Mouse (Mus musculus) layer of hippocampus, postnatal 25 days (tissue): ENCODE data around the gene Zranb3. TPM values are rescaled to one million over a fixed set of nuclear protein-coding genes. Genes with fewer than 3 reads are reported as not detected.
A peak's percentile ranks its signal among the peaks of the same experiment; 100 is the strongest.
"Not testable (repeated sequence)": the region's sequence is repeated elsewhere in the genome, so short reads cannot be mapped to it uniquely, and the experiment has no call there.

Experiments used
- DNase-seq, 2 experiments: peaks; one replicate each; pipeline ENCODE4 v3.0.0; 2022; ENCODE audit warnings: mixed read lengths in 2 of 2, low spot score in 1 of 2; ENCODE audit errors: extremely low spot score in 1 of 2
- total RNA-seq, 2 experiments: library from RNA; stranded (reverse); gene quantifications; 2 replicates each; pipeline ENCODE4 v1.2.3; 2021

The Zranb3 gene
- total RNA-seq = 1 to 10 TPM; 6.6 to 7.2 TPM

DNA sequence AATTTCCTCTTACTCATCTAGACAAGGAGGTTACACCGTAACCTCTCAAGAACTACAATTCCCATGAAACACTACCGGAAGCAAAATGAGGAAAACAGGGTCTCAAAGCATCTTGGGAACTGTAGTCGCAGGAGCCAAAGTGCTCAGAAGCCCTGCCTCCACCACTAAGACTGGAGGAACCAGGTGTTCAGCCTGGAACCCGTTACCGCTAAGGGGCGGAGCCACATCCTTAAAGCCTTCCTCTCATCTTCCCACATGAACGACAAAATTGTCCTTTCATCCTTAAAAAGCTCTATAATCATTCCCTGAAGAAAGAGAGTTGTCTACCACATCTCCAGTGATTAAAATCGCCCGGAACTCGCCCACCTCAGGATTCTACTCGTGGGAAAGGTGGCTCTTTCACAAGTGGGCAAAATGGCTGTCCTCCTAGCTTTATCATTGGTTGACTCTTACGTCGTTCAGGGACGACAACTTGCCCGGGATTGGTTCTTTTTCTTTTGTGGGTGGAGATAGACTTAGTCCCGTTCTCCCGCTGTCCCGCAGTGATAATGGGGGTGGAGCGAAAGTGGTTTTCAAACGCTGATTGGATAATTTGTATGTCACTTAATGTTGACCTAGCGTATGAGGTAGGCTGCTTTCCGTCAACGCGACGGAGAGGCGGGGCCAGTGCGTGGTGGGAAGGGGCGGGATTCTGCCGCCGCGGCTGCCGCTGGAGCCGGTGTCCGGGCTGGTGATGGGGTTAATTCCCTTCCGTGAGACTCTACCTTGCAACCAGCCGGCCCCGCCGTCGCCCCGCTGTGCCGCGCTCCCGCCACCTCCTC lies at the start of gene Zranb3, which contains the start of gene R3hdm1:
TSS of gene Zranb3 (minus strand) at position 407 of the 821 bp plus-strand sequence.
TSS of gene R3hdm1 (plus strand) at position 661 of the 821 bp plus-strand sequence.
- peak; percentile 79 to 89 for DNase-seq

DNA sequence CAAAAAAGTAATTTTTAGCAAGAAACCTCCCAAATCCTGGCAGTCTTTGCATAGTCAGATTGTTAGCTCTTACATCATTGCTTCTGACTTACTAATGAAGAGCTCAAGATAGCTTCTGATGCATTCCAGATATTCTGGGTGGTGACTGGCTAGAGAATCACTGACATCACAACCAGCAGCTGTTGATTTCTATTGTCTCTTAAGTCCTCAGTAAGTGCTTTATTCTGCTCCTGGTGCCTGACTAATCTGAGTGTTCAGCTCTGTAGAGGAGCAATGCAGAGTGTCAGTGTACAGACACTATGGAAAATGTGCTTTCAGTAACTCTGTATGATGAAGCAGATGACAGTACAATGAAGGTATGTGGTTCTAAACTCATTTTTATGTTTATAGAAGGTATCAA lies 38.9 kb upstream of the Zranb3 start:
- DNase-seq = no peak

DNA sequence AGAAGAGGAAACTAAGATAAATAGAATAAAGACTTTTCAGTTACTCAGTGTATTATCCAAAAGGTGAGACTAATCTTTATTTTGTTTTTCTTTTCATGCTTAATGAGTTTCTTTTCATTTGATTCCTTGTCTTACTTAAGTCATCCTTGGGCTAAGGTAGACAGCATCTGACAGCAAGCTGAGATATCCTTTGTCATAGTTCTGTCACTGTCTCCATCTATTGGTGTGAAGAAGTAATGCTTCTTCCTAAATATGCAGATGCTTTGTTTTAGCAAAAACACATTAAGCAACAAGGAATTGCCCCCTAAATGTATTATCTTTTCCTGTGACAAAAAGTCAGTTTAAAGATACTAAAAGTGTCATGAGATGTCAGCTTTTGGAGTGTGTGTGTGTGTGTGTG lies 38.2 kb upstream of the Zranb3 start:
- no peak for DNase-seq

DNA sequence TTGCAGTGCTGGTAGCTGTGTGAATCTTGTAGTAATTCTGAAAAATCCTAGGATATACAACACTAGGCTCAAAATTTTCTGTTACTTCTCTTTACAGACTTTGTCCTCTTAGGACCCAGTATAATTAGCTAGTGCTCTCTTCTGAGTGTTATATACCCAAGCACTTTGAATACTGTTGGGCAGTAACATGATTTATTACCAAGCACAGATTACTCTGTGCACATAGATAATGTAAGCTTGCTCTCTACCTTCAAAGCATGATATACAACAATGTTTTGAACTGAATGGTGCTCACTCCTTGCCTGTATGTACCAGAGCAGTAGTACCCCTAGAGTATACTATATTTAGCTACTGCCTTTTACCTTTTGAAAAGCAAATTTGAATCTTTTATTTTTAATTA lies 33.4 kb upstream of the Zranb3 start:
- not testable (repeated sequence) for DNase-seq

DNA sequence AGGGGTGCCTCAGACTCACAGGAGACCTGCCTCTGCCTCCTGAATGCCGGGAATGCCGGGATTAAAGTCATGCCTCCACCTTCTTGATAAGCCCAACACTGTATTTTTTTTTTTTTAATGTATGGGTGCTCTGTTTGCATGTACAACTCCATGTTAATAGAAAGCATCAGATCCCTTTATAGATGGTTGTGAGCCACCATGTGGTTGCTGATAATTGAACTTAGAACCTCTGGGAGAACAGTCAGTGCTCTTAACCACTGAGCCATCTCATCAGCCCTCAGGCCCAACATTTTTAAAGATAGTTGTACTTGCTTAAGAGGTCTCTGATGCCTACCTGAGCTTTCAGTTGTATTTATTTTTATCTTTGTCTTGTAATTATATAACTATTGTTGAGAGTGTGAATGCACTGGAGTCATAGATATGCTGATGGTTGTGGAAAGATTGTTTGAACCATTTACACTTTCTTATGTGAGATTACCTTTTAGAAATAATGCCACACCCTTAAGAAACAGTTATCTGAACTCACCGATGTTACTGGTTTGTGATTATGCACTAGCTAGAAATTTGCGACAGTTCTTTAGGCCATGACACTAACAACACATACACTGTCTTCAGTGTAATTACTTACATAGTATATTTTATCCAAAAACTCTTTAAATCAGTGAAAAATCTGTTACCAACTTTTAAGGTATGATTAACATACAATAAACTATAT lies 18.2 kb upstream of the Zranb3 start:
- no peak for DNase-seq

DNA sequence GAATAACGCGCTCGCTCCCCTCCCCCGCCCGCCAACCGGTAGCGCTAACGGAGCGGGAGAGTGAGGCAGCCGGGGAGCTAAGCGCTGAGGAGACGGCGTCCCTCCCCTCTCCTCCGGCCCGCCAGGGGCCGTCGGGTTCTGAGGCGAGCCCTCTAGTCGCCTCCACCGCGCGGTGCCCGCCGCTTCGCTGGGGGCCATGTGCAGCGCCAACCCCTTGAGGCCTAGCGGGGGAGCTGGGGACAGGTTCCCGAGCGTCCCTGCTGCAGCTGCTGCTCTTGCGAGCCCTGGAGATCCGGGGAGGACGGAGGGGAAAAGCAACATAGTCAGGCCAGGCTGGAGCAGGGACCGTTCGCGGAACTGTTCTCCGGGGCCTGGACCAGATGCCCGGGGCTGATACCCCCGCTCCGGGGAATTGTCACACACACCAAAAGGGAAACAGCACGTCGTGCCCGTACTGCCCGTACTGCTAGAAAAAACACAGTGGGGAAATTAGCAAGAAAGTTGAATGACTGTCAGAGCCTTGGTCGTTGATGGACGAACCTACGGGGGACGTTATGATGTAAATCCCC lies 757 bp upstream of the Zranb3 start:
- DNase-seq = no peak

DNA sequence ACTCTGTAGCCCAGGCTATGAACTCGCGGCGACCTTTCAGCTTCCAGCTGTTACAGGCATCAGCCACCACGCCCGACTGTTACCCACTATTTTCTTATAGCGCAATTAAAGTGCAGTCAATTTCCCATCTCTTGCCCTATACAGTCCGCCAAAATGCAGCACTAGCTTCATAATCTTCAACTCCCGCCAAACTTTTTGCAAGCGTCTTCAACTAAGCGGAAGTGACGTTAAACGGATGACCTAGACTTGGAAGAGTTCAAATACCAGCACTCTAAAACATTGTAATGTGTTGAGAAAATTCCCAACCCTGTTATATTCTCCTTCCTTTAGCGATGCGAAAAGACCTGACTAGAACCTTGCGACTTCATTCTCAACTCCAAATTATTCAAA lies 601 bp downstream of the Zranb3 start:
- peak in 1 of 2 experiments; percentile 19 for DNase-seq

DNA sequence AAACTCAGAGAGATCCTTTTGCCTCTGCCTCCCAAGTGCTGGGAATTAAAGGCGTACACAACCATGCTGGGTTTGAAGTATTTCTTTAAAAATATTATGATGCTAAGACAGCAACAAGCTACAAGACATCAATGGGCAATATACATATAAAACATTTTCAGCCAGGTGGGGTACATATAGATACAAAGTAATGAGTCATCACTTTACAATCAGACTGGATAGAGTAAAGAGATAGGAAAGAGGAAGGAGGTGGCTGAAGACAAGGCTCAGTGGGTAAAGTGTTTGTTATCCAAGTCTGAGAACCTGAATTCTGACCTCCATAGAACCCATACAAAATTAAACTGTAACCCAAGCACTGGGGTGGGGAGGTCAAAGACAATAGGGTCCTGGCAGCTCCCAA lies 4.5 kb downstream of the Zranb3 start:
- no peak for DNase-seq

DNA sequence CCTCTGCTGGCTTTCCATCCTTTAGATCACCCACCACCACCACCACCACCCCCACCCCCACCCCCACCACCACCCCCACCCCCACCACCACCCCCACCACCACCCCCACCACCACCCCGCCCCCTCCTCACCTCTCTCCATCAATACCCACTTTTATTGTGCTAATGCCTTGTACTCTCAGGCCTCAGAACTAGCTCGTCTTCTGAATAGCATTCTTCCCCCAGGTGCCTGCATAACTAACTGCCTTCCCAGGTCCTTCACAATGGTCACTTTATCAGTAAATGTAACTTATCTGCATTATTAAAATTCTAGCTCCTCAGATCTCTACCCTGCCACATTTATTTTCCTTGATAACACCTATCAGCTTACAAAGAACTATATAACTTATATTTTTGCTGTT lies 8.2 kb downstream of the Zranb3 start:
- no peak for DNase-seq

DNA sequence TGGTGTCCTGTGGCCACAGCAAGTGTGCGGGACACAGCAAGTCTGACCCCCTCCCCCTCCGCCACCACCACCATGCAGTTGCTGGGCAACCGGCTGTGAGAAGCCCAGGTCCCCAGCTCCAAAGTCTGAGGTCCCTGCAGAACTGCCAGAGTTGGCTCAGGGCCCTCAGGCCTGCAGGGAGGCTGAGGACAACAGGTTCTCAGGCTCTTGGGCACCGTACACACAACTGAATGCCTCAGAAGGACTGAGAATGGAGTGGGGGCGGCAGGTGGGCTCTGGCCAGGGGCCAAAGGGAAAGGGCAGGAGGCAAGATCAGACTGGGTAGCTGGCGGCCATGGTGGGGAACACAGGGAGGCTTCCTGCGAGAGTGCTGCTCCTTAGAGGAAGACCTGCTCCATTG lies 20.0 kb downstream of the Zranb3 start:
- DNase-seq = no peak

DNA sequence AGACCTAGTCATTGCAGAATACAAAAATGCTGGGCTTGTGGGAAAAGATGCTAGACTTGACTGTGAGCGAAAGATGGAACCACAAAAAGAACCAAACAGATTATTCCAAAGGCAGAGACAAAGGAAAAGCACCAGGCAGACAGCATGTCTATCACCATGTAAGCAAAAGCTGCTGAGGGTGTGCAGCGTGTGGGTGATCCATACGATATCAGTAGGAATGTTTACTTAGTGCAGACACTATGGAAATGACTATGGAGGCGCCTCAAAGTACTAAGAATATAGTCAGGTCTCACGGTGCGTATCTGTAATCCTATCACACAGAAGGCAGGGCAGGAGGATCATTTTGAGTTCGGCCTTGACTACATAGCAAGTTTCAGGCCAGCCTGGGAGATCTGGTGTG lies 21.0 kb downstream of the Zranb3 start:
- no peak for DNase-seq

DNA sequence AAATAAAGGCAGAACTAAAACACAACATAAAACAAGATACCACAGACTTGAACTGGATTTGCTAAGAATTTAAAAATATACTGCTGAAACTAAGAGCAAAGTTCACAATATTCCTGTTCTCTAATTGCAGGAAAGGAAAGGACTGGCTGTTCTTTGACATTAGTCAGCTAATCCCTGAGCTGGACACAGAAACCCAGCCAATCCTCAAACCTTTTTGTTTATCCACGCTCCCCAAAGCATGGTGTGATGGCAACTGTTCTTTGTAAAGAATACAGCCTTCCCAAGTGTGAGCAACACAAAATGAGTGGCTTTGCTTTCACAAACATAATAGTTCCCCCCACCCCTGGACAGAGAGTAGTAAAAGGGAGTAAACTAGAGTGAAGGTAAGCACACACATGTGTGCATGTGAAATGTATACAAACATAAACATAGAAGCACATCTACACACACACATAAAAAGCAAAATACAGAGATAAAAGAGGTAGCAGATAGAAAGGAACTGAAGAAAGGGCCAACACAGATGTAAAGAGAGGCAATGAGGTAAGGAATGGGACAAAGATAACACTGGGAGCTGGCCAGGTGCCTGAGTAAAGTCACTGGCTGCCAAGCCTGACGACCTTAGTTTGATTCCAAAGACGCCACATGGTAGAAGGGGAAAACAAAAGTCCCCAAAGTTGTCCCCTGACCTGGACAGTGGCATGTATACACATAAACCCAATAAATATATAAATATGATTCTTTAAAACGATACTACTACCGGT lies 21.7 kb downstream of the Zranb3 start:
- DNase-seq = no peak

DNA sequence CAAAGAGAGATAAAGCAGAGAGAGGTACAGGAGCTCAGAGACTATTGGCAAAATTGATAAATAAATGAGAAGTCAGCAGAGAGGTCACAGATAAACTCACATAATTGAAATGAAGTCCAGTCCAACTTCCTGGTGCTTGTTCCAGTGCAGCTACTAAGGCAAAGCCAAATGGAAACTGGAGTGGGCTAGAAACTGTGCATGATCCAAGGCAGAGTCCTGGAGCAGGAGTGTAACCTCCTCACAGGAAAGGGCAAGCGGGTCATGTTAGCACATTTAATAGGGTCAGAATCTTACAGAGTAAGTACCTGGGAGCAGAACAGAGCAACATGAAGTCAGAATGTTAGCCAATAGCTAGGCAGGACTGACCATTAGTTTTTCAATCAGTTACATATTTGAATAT lies 24.2 kb downstream of the Zranb3 start:
- no peak for DNase-seq

DNA sequence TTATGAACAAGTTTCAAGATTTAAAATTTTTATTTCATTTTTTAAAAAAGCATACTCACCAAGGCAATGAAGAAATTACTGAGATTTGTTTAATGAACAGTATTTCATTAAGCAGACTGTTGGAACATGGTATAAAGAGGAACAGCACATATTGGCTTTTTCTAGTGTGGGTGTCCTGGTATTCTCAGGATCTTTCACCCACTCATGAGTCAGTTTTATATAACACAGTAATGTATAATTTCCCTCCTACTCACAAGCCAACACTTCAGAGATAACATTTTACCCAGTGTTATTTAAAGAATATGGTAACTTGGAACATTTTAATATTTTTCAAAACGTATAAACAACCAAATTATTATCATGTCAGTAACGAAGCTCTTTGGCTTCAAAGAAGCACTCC lies 25.1 kb downstream of the Zranb3 start:
- DNase-seq = no peak

DNA sequence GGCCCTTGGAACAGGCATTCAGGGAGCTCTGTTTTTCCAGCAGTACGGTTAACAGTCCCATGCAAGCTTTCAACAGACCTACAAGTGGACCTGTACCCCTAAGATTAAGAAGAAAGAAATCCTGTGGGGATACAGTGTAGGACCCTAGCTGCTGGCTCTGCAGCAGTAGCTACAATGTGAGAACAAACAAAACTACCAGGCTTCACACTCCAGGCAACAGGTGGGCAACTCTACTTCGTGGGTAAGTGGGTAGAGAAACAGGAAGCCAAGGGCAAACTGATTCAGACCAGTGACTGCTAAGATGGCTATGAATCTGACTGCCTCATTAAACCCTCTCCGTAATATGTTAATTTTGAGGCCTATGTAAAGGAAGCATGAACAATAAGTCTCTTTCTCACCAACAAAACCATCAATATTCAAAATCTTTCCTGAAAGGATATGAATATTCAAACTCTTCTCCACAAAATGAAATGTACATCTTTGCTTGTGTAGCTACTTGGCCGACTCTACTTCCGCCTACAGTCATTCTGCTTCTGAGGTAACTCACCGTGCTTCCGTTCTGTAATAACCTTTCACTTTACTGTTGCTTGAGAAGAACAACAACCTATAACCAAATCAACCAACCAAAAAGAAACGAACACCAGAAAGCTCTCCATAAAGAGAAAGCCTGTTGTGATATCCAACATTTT lies 25.9 kb downstream of the Zranb3 start:
- no peak for DNase-seq

DNA sequence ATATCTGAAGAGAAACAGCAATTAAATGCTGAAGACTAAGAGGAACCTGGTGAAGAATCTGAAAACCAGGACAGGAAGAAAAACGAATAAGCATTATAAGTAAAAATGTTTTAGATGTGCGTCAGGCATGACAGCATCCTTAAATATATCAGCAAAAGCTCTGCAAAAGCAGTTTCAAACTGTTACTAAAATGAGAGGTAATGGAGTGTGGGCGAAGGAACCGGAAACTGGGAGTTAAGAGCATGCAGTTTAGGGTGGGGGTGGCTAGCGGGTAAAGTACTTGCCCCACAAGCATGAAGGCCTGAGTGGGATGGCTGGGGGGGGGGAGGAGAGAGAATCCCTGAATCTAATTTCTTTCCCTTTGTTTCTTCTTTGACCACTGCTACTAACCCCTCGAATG lies 29.8 kb downstream of the Zranb3 start:
- no peak for DNase-seq

DNA sequence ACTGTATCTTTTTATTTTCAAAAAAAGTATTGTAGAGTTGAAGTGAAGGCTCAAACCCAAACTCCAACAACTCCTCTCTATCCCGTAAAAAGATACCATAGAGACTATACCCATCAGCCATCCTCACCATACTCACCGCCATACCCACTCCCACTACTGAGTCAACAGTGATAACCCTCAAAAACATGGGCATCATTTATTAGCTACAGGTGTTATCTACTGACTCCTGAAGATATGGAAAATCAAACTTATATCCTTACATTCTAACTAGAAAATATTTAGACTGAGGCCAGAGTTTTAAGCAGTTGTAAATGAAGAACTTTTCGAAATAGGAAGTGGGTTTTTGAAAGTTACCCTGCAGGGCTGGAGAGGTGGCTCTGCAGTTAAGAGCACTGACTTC lies 32.8 kb downstream of the Zranb3 start:
- no peak for DNase-seq

DNA sequence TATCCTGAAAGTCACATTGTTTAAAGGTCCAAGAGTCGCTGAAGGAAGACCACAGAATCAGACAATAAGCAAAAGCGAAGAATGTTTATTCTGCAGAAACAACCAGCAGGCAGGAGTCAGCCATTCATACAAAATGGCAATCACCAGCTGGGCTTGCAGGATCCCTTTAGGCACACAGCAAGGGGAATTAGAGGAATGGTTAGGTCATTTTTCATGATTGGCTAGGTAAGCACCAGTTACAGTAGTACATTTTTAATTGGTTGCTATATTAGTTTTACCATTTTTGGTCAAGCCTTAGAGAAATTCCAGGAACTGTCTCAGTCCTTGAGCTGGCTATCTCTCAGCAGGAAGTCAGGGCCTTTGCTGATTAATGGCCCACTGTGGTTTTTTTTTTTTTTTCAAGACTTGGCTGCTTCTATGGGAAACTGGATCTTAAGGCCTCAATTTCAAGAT lies 33.9 kb downstream of the Zranb3 start:
- no peak for DNase-seq

DNA sequence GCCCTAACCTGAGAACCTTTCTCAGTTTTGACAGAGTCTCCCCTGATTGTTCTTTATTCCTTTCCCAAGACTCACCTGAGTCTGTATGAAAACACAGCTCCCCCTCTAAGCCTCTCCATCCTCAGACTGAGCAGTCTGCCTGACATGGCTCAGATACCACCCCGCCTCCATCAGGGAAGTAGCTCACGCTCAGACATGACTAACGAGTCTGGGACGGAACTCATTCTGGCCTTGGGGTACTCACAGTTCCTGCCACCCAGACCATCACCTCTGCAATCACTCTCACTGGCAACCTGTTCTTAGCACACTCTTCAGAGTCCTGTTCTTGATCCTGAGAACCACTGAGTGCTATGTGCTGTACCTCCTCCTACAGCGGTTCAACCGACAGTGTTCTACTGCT lies 38.1 kb downstream of the Zranb3 start:
- DNase-seq = no peak

DNA sequence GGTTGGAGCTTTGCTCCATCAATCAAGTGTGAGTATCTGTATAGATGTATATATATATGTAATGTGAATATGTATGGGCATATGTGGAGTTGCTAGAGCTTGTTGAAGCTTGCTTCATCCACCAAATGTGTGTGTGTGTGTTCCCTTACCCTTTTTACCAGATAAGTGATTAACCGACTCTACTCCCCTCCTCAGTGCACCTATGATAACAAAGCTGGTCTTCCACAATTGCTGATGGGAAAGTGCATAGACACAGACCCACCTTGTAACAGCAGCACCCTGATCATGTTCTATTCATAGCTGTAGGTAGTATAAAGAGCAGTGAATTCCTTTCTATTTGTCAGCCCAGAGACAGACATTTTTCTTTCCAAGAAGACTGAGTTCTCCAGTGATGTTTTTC lies 40.7 kb downstream of the Zranb3 start:
- DNase-seq = no peak
